In the genomic region with DNA sequence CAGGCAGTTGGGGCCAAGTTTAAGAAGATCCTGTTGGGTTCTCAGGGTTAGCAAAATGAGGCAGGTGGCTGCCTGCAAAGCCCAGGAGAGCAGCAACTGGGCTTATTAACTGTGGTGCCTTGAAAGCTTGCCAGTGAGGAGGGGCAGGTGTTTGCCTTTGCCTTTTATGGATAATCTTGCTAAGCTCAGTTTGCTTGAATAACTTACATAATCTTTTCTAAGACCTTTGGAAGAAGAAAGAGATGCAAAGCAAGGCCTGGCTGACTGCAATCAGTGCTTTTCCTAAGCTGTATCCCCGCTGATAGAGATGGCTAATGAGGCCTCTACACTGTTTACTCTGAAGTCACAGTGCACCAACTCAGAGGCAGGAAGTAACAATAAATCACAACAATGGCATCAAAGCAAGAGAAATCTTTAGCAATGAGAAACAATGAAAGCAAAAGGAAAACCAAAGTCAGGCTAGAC, we compare ENCODE assay signal across 16 mouse cellular contexts.
DNase-seq lines count a peak whose midpoint lies in the region; ATAC-seq and TF ChIP-seq lines count a peak whose summit lies in the region.
"Had no signal": no experiment of that assay in that cellular context is flagged by ENCODE, and none has a peak within 500 bp of the region (broad histone marks: within the 10 kb centered on the region; RNA-seq: fewer than 3 reads in every experiment).

No protein-coding gene starts in this region.

- TF ChIP-seq CTCF in lung, embryonic 14.5 days (IDR thresholded peaks at IDR 0.05; ENCODE audit: low read depth), result no peak
- TF ChIP-seq CTCF in stomach, postnatal 0 days (IDR thresholded peaks at IDR 0.05; ENCODE audit: low read depth), result no peak

- DNase-seq in forebrain, embryonic 11.5 days (ENCODE audit: low spot score), result no peak
- peak; percentile 13 for DNase-seq in midbrain, embryonic 14.5 days
- DNase-seq in lung, embryonic 14.5 days, result peak; percentile 55
- DNase-seq in stomach, postnatal 0 days (ENCODE audit: low spot score), result peak; percentile 34
- no peak for DNase-seq in layer of hippocampus, postnatal 14 days (ENCODE audit: low spot score in 2 of 2)
- no peak for DNase-seq in testis, postnatal 14 days (ENCODE audit: low spot score)
- DNase-seq: adrenal gland, adult 2 months; cerebellum, adult 11 months; gastrocnemius, postnatal 14 days; heart, postnatal 4 days had no signal

- no peaks in the 10 kb centered on the region for H3K4me1 ChIP-seq in forebrain, embryonic 11.5 days (replicated peaks; ENCODE audit: control insufficient read depth, insufficient read depth, low read length)
- H3K4me1 ChIP-seq in forebrain, embryonic 16.5 days (replicated peaks; ENCODE audit: control insufficient read depth, insufficient read depth, low read length), result no peaks in the 10 kb centered on the region
- no peaks in the 10 kb centered on the region for H3K4me1 ChIP-seq in midbrain, embryonic 14.5 days (ENCODE audit: control insufficient read depth, insufficient read depth, low read length)
- peaks cover 4% of the 10 kb centered on the region; the same call in 1 of the 2 replicates for H3K4me1 ChIP-seq in midbrain, embryonic 13.5 days (replicated peaks)
- H3K4me1 ChIP-seq in lung, embryonic 14.5 days (ENCODE audit: insufficient read depth), result 0 out of 2 replicates have a peak, but pooled peaks cover 3% of the 10 kb centered on the region
- no peaks in the 10 kb centered on the region for H3K4me1 ChIP-seq in stomach, postnatal 0 days (replicated peaks; ENCODE audit: control insufficient read depth, insufficient read depth)
- H3K4me1 ChIP-seq: forebrain, embryonic 12.5 days; megakaryocyte, embryonic 14.5 days; neural tube, embryonic 12.5 days had no signal

- H3K9ac ChIP-seq in forebrain, embryonic 11.5 days (ENCODE audit: low read length), result no peak overlapping the region
- no peak overlapping the region for H3K9ac ChIP-seq in forebrain, embryonic 16.5 days (replicated peaks; ENCODE audit: low read depth, low read length)
- H3K9ac ChIP-seq in midbrain, embryonic 14.5 days (replicated peaks; ENCODE audit: low read length), result no peak overlapping the region
- H3K9ac ChIP-seq in midbrain, embryonic 13.5 days (replicated peaks), result no peak overlapping the region
- H3K9ac ChIP-seq in lung, embryonic 14.5 days, result no peak overlapping the region
- no peak overlapping the region for H3K9ac ChIP-seq in stomach, postnatal 0 days (ENCODE audit: low read length)
- H3K9ac ChIP-seq: forebrain, embryonic 12.5 days; limb, embryonic 15.5 days; neural tube, embryonic 12.5 days had no signal

- no peaks in the 10 kb centered on the region; the same call in 1 of the 2 replicates for H3K9me3 ChIP-seq in forebrain, embryonic 11.5 days (ENCODE audit: control insufficient read depth, low read length)
- H3K9me3 ChIP-seq in forebrain, embryonic 16.5 days (ENCODE audit: control insufficient read depth, low read length), result peaks cover 2% of the 10 kb centered on the region; the same call in 1 of the 2 replicates
- no peaks in the 10 kb centered on the region for H3K9me3 ChIP-seq in midbrain, embryonic 14.5 days (ENCODE audit: control insufficient read depth, low read length)
- peaks cover 7% of the 10 kb centered on the region; the same call in 1 of the 2 replicates for H3K9me3 ChIP-seq in midbrain, embryonic 13.5 days
- no peaks in the 10 kb centered on the region; the same call in 1 of the 2 replicates for H3K9me3 ChIP-seq in lung, embryonic 14.5 days (ENCODE audit: low read depth, low read length)
- H3K9me3 ChIP-seq in stomach, postnatal 0 days (ENCODE audit: control insufficient read depth, low read length), result no peaks in the 10 kb centered on the region
- H3K9me3 ChIP-seq: limb, embryonic 15.5 days; neural tube, embryonic 12.5 days had no signal

- 51% methylated on average over 1 of the region's 1 CpGs for WGBS in forebrain, embryonic 11.5 days
- 31% methylated on average over 1 of the region's 1 CpGs for WGBS in forebrain, embryonic 16.5 days
- 32% methylated on average over 1 of the region's 1 CpGs for WGBS in midbrain, embryonic 14.5 days
- WGBS in midbrain, embryonic 13.5 days, result 35% methylated on average over 1 of the region's 1 CpGs
- 21% methylated on average over 1 of the region's 1 CpGs for WGBS in lung, embryonic 14.5 days
- 17% methylated on average over 1 of the region's 1 CpGs for WGBS in stomach, postnatal 0 days

- no peaks in the 10 kb centered on the region for H3K27me3 ChIP-seq in forebrain, embryonic 11.5 days (ENCODE audit: control insufficient read depth, insufficient read depth, low read length)
- no peaks in the 10 kb centered on the region for H3K27me3 ChIP-seq in forebrain, embryonic 16.5 days (replicated peaks; ENCODE audit: control insufficient read depth, insufficient read depth, low read length)
- H3K27me3 ChIP-seq in midbrain, embryonic 14.5 days (ENCODE audit: control insufficient read depth, insufficient read depth, low read length), result no peaks in the 10 kb centered on the region
- no peaks in the 10 kb centered on the region for H3K27me3 ChIP-seq in midbrain, embryonic 13.5 days
- no peaks in the 10 kb centered on the region for H3K27me3 ChIP-seq in lung, embryonic 14.5 days (ENCODE audit: insufficient read depth, low read length)
- H3K27me3 ChIP-seq in stomach, postnatal 0 days (ENCODE audit: control insufficient read depth, insufficient read depth, low read length), result no peaks in the 10 kb centered on the region
- H3K27me3 ChIP-seq: forebrain, embryonic 12.5 days; limb, embryonic 15.5 days; megakaryocyte, embryonic 14.5 days; neural tube, embryonic 12.5 days had no signal

- 0 out of 2 replicates have a peak, but pooled peaks have one; percentile 22 for ATAC-seq in forebrain, embryonic 11.5 days (replicated peaks; ENCODE audit: low FRiP score)
- ATAC-seq in forebrain, embryonic 16.5 days, result no peak
- no peak for ATAC-seq in midbrain, embryonic 14.5 days (ENCODE audit: low FRiP score, low TSS enrichment)
- ATAC-seq in midbrain, embryonic 13.5 days, result no peak
- ATAC-seq in lung, embryonic 14.5 days (ENCODE audit: insufficient read depth), result peak; percentile 50
- ATAC-seq in stomach, postnatal 0 days (ENCODE audit: low FRiP score, low TSS enrichment), result 0 out of 2 replicates have a peak, but pooled peaks have one; percentile 26

- H3K36me3 ChIP-seq in forebrain, embryonic 11.5 days (ENCODE audit: control insufficient read depth, insufficient read depth, low read length), result no peaks in the 10 kb centered on the region
- no peaks in the 10 kb centered on the region for H3K36me3 ChIP-seq in forebrain, embryonic 16.5 days (ENCODE audit: control insufficient read depth, insufficient read depth)
- H3K36me3 ChIP-seq in midbrain, embryonic 14.5 days (ENCODE audit: control insufficient read depth, insufficient read depth, low read length), result no peaks in the 10 kb centered on the region
- no peaks in the 10 kb centered on the region for H3K36me3 ChIP-seq in midbrain, embryonic 13.5 days
- 0 out of 2 replicates have a peak, but pooled peaks cover 3% of the 10 kb centered on the region for H3K36me3 ChIP-seq in lung, embryonic 14.5 days (ENCODE audit: insufficient read depth)
- peaks cover 14% of the 10 kb centered on the region for H3K36me3 ChIP-seq in stomach, postnatal 0 days (ENCODE audit: control insufficient read depth, insufficient read depth, low read length)
- H3K36me3 ChIP-seq: forebrain, embryonic 12.5 days; neural tube, embryonic 12.5 days had no signal

- H3K4me3 ChIP-seq in forebrain, embryonic 11.5 days (ENCODE audit: low read depth, low read length), result no peak overlapping the region
- no peak overlapping the region for H3K4me3 ChIP-seq in forebrain, embryonic 16.5 days (replicated peaks; ENCODE audit: low read length)
- H3K4me3 ChIP-seq in midbrain, embryonic 14.5 days (replicated peaks; ENCODE audit: low read depth, low read length), result no peak overlapping the region
- no peak overlapping the region for H3K4me3 ChIP-seq in midbrain, embryonic 13.5 days (replicated peaks)
- no peak overlapping the region for H3K4me3 ChIP-seq in lung, embryonic 14.5 days (ENCODE audit: low read depth, low read length)
- H3K4me3 ChIP-seq in stomach, postnatal 0 days (ENCODE audit: low read depth, low read length), result no peak overlapping the region
- H3K4me3 ChIP-seq: forebrain, embryonic 12.5 days; limb, embryonic 15.5 days; megakaryocyte, embryonic 14.5 days; neural tube, embryonic 12.5 days had no signal

- no peak for TF ChIP-seq EP300 in stomach, postnatal 0 days (optimal IDR thresholded peaks at IDR 0.05)

- H3K27ac ChIP-seq in forebrain, embryonic 11.5 days (ENCODE audit: low read depth, low read length), result no peak overlapping the region
- H3K27ac ChIP-seq in forebrain, embryonic 16.5 days (ENCODE audit: low read length), result no peak overlapping the region
- no peak overlapping the region for H3K27ac ChIP-seq in midbrain, embryonic 14.5 days (replicated peaks; ENCODE audit: low read depth, low read length)
- no peak overlapping the region for H3K27ac ChIP-seq in midbrain, embryonic 13.5 days
- peak overlapping the region; percentile 42; the same call in 1 of the 2 replicates for H3K27ac ChIP-seq in lung, embryonic 14.5 days (ENCODE audit: low read depth)
- H3K27ac ChIP-seq in stomach, postnatal 0 days (replicated peaks), result no peak overlapping the region
- H3K27ac ChIP-seq: forebrain, embryonic 12.5 days; limb, embryonic 15.5 days; neural tube, embryonic 12.5 days had no signal

- H3K4me2 ChIP-seq in forebrain, embryonic 11.5 days (ENCODE audit: low read depth, low read length, severe bottlenecking), result no peak overlapping the region
- no peak overlapping the region for H3K4me2 ChIP-seq in forebrain, embryonic 16.5 days (ENCODE audit: low read length)
- no peak overlapping the region for H3K4me2 ChIP-seq in midbrain, embryonic 14.5 days (ENCODE audit: low read length)
- no peak overlapping the region for H3K4me2 ChIP-seq in midbrain, embryonic 13.5 days (replicated peaks)
- no peak overlapping the region for H3K4me2 ChIP-seq in lung, embryonic 14.5 days
- no peak overlapping the region for H3K4me2 ChIP-seq in stomach, postnatal 0 days (replicated peaks; ENCODE audit: low read depth)
- H3K4me2 ChIP-seq: forebrain, embryonic 12.5 days; limb, embryonic 15.5 days; neural tube, embryonic 12.5 days had no signal

Comparison
In these comparisons a context has a peak if more than half of its experiments do, and no peak if none do; other contexts are left out.
1. ATAC-seq: peak in forebrain, embryonic 11.5 days (single experiment), lung, embryonic 14.5 days (single experiment) and stomach, postnatal 0 days (single experiment); none in forebrain, embryonic 16.5 days (single experiment), midbrain, embryonic 14.5 days (single experiment) and midbrain, embryonic 13.5 days (single experiment).
2. DNase-seq: peak in midbrain, embryonic 14.5 days (single experiment), lung, embryonic 14.5 days (single experiment) and stomach, postnatal 0 days (single experiment); none in forebrain, embryonic 11.5 days (single experiment), layer of hippocampus, postnatal 14 days (0 of 2) and testis, postnatal 14 days (single experiment).